Mouse (Mus musculus) kidney, embryonic 16.5 days (tissue): Measurements from ENCODE around the gene A830031A19Rik. TPM values are rescaled to one million over a fixed set of nuclear protein-coding genes. Genes with fewer than 3 reads are reported as not detected.

Experiments used
- ATAC-seq: fragments of 200-750 bp; cut with Nextera tagmentation; 2 replicates; pipeline ENCODE4 v1.8.0; 2017; ENCODE audit warnings: moderate TSS enrichment; ENCODE audit not compliant: low FRiP score, low TSS enrichment
- H3K27ac ChIP-seq: fragments of 300-500 bp; sonication (generic); 2 replicates; pipeline ENCODE4 v1.5.1; 2014; ENCODE audit warnings: low read length
- H3K27me3 ChIP-seq: fragments of 300-500 bp; sonication (generic); 2 replicates; pipeline ENCODE4 v1.6.1; 2014; ENCODE audit warnings: low read length, control low read depth, mixed read lengths; ENCODE audit not compliant: insufficient read depth
- H3K36me3 ChIP-seq: fragments of 300-500 bp; sonication (generic); 2 replicates; pipeline ENCODE4 v1.6.1; 2014; ENCODE audit warnings: low read length, control low read depth, mixed read lengths; ENCODE audit not compliant: insufficient read depth
- H3K4me1 ChIP-seq: fragments of 300-500 bp; sonication (generic); 2 replicates; pipeline ENCODE4 v1.6.1; 2014; ENCODE audit warnings: low read length, control low read depth, mixed read lengths; ENCODE audit not compliant: insufficient read depth
- H3K4me2 ChIP-seq: fragments of 300-500 bp; sonication (generic); replicated peaks from 2 replicates; pipeline ENCODE4 v1.6.1; 2014; ENCODE audit warnings: low read depth, low read length
- H3K4me3 ChIP-seq: fragments of 300-500 bp; sonication (generic); 2 replicates; pipeline ENCODE4 v1.5.1; 2014; ENCODE audit warnings: mild to moderate bottlenecking, low read length
- H3K9ac ChIP-seq: fragments of 300-500 bp; sonication (generic); replicated peaks from 2 replicates; pipeline ENCODE4 v1.6.1; 2014; ENCODE audit warnings: low read length
- H3K9me3 ChIP-seq: fragments of 300-500 bp; sonication (generic); 2 replicates; pipeline ENCODE4 v1.6.1; 2016; ENCODE audit warnings: low read length, control low read depth
- WGBS: fragments of 180-500 bp; shearing (Covaris S2); extraction: QIAGEN DNeasy Blood & Tissue Kit; methylation state at CpG from one replicate; pipeline ENCODE4 v1.1.7; 2014; 5-methylcytosine and 5-hydroxymethylcytosine counted together
- polyA plus RNA-seq: library from polyadenylated mRNA; unstranded; fragments of >200 nt; fragmentation: Nextera tagmentation; extraction: Ambion mirVana; gene quantifications from 2 replicates; pipeline ENCODE4 v1.2.1, GENCODE M21; 2015

The A830031A19Rik gene
- polyA plus RNA-seq, 1 experiment from 2014 or later, result not detected

DNA sequence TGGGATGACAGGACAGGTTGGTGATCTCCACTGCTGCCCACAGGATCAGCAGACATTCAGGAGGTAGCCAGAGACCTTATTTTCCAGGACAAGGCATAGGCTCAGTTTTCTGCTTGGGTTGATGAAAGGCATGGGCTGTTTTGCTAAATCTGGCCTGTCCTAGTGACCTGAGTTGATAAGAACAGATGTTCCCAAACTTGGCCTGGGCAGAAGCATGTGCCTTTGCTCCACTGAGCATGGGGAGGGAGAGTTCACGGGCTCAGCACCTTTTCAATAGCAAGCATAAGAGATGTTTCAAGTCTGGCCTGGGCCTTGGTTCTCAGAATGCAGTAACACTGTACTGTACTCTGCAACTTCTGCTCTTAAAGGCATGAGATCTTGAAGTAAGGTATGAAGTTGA, 54.1 kb downstream of the A830031A19Rik start:
- no peaks in the 10 kb centered on the region for H3K36me3 ChIP-seq
- no peak overlapping the region for H3K27ac ChIP-seq
- no peaks in the 10 kb centered on the region for H3K27me3 ChIP-seq
- WGBS, result 85% methylated on average over 1 of the region's 1 CpGs
- H3K9me3 ChIP-seq, result no peaks in the 10 kb centered on the region
- H3K4me1 ChIP-seq, result no peaks in the 10 kb centered on the region
- H3K4me2 ChIP-seq, result no peak overlapping the region
- no peak overlapping the region for H3K4me3 ChIP-seq
- no peak for ATAC-seq
- no peak overlapping the region for H3K9ac ChIP-seq

DNA sequence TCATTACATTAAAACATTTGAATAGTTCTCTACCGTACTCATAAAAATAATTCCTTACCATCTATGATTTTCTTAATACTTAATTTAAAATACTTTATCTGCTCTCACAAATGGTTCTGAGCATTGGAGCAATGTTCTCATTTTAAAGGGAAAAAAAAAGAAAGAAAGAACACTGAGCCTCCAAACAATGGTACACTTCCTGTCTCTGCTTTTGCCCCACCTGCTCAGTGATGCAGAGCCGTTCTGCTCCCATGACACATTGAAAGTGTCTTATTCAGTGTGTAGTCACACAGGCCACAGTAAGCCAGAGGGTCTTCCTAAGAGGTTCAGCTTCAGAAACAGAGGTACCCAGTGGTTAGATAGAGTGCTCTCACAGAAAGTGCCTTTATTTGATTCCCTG, 56.1 kb downstream of the A830031A19Rik start:
- no peaks in the 10 kb centered on the region for H3K9me3 ChIP-seq
- no peaks in the 10 kb centered on the region for H3K27me3 ChIP-seq
- no peak for ATAC-seq
- no peak overlapping the region for H3K27ac ChIP-seq
- no peak overlapping the region for H3K9ac ChIP-seq
- no peak overlapping the region for H3K4me3 ChIP-seq
- no peak overlapping the region for H3K4me2 ChIP-seq
- 64% methylated on average over 2 of the region's 2 CpGs for WGBS
- H3K36me3 ChIP-seq, result no peaks in the 10 kb centered on the region
- H3K4me1 ChIP-seq, result no peaks in the 10 kb centered on the region

DNA sequence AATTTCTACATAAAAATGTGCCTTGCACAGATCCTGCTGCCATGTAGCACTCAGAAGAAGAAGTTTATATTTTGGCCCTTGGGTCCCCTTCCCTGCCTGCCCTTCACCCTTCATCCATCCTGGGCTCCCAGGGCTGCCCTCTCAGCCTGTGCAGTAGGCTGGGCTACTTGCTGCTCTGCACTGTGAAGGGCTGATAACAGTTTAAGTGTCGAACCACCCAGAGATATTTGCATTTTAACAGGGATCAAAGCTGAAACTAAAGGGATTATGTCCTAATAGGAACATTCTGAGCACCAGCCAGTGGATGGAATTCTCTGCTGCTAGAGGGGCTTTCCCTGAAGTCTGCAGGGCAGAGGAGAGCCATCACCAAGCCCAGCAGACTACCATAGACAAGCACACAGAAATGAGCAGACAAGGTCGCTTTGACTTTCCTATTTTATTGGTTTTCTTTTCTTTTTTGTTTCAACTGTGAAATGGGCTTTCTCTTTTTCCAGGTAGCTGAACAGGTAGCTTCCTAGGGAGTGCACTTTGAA, 58.1 kb downstream of the A830031A19Rik start:
- 31% methylated on average over 2 of the region's 2 CpGs for WGBS
- H3K4me2 ChIP-seq, result no peak overlapping the region
- no peak overlapping the region for H3K27ac ChIP-seq
- no peaks in the 10 kb centered on the region for H3K9me3 ChIP-seq
- no peaks in the 10 kb centered on the region for H3K27me3 ChIP-seq
- no peaks in the 10 kb centered on the region for H3K36me3 ChIP-seq
- ATAC-seq, result no peak
- no peaks in the 10 kb centered on the region for H3K4me1 ChIP-seq
- H3K9ac ChIP-seq, result no peak overlapping the region
- no peak overlapping the region for H3K4me3 ChIP-seq

DNA sequence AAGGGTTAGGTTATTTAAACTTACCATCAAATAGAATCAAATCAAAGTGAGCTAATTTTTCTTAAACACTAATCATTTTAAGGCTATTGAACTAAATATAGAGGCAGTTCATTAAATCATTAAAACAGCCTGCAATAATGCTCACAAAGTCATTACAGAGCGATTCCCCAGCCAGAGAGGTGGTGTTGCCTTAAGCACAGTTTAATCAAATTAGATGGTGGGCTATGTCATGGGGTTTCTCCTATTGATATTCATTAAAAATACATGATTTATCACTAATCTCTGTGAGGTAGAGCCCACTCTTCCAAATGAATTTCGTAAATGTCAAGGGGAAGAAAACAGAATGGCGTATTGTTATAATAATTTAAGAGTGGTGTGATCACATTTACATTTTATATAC, 58.8 kb downstream of the A830031A19Rik start:
- H3K36me3 ChIP-seq, result no peaks in the 10 kb centered on the region
- 73% methylated on average over 3 of the region's 3 CpGs for whole genome bisulfite sequencing
- H3K4me3 ChIP-seq, result no peak overlapping the region
- no peak for ATAC-seq
- no peaks in the 10 kb centered on the region for H3K9me3 ChIP-seq
- H3K4me2 ChIP-seq, result no peak overlapping the region
- no peaks in the 10 kb centered on the region for H3K27me3 ChIP-seq
- H3K27ac ChIP-seq, result no peak overlapping the region
- H3K9ac ChIP-seq, result no peak overlapping the region
- H3K4me1 ChIP-seq, result no peaks in the 10 kb centered on the region

DNA sequence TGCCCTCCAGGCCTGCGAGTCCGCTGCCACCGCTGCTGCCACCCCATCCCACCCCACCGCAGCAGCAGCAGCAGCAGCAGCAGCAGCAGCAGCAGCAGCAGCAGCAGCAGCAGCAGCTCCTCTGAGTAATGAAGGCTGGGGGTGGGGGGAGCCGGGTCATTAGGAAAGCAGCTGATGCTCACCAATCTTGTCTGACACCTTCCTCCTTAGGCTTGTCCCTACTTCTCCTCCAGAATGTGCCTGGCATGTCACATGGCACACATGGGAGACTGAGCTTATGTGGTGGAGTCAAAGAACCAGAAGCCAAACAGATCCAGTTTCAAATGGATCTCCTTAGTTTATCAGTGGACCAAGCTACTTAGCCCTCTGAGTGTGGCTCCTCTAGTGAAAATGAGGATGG, 60.2 kb downstream of the A830031A19Rik start:
- Histone ChIP-seq H3K4me1 (no peaks in the 10 kb centered on the region), H3K27me3 (no peaks in the 10 kb centered on the region), H3K4me2 (no peak overlapping the region), H3K27ac (no peak overlapping the region), H3K36me3 (no peaks in the 10 kb centered on the region), H3K4me3 (no peak overlapping the region), H3K9me3 (no peaks in the 10 kb centered on the region), H3K9ac (no peak overlapping the region)
- no peak for ATAC-seq
- 70% methylated on average over 5 of the region's 5 CpGs for WGBS

DNA sequence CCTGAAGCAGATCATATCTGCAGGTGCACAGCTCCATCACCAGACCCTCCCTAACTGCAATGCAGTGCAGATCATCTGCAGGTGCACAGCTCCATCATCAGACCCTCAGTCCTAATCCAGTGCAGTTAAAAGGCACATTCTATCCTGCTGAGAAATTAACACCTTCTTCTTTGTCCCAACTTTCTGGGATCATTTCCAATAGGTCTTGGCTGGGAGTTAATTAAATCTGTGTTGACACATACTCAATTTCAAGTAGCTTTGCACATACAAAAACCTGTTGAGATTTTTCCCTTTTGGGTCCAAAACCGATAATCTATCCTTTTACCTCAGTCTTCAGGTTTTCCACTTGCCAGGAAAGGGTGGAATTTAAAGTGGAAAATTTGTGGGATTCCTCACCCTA, 62.6 kb downstream of the A830031A19Rik start:
- H3K4me2 ChIP-seq, result no peak overlapping the region
- ATAC-seq, result no peak
- whole genome bisulfite sequencing, result 88% methylated on average over 1 of the region's 1 CpGs
- H3K9me3 ChIP-seq, result no peaks in the 10 kb centered on the region
- H3K4me3 ChIP-seq, result no peak overlapping the region
- H3K36me3 ChIP-seq, result no peaks in the 10 kb centered on the region
- H3K4me1 ChIP-seq, result no peaks in the 10 kb centered on the region
- H3K27me3 ChIP-seq, result no peaks in the 10 kb centered on the region
- no peak overlapping the region for H3K27ac ChIP-seq
- no peak overlapping the region for H3K9ac ChIP-seq

DNA sequence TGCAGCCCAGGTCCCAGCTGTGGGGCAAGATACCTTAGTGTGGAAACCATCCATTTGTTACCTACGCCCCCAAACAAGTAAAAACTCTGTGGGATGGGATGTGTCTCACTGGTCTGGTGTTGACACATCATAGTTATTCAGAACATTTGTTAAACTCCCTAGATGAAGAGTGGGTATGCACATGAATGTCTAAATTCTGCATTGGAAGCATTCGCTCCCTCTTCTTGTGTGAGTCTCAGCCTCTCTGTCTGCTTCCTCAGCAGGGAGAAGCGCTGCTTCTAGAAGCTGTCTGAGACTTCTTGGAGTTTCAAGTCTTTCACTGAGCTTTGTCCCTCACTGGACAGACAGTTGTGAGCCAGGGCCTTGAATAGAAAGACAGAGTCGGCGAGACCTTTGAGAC, 65.9 kb downstream of the A830031A19Rik start:
- ATAC-seq, result no peak
- no peaks in the 10 kb centered on the region for H3K4me1 ChIP-seq
- no peak overlapping the region for H3K27ac ChIP-seq
- H3K9me3 ChIP-seq, result no peaks in the 10 kb centered on the region
- no peak overlapping the region for H3K4me2 ChIP-seq
- no peak overlapping the region for H3K9ac ChIP-seq
- no peaks in the 10 kb centered on the region for H3K36me3 ChIP-seq
- H3K27me3 ChIP-seq, result no peaks in the 10 kb centered on the region
- WGBS, result 83% methylated on average over 5 of the region's 5 CpGs
- no peak overlapping the region for H3K4me3 ChIP-seq

DNA sequence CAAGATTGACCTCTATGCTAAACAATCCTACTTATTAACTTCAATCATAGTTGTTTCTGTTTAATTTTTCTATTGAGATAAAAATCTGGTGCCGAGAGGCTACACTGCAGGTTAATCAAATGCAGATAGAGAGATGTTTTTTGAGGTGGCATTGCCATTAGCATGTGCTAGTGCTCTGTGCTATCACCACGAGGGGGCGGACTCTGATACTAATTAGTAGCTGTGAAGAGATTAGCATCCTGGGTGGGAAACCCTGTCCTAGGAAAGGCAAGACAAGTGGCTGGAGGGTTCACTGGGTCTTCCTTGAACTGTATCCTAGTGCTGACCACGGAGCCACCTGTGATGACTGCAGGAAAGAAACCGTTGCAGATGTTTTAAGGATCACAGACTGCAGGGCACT, 66.6 kb downstream of the A830031A19Rik start:
- Histone ChIP-seq H3K36me3 (no peaks in the 10 kb centered on the region), H3K4me2 (no peak overlapping the region), H3K9ac (no peak overlapping the region), H3K9me3 (no peaks in the 10 kb centered on the region), H3K27ac (no peak overlapping the region), H3K27me3 (no peaks in the 10 kb centered on the region), H3K4me1 (no peaks in the 10 kb centered on the region), H3K4me3 (no peak overlapping the region)
- 36% methylated on average over 5 of the region's 5 CpGs for WGBS
- no peak for ATAC-seq

DNA sequence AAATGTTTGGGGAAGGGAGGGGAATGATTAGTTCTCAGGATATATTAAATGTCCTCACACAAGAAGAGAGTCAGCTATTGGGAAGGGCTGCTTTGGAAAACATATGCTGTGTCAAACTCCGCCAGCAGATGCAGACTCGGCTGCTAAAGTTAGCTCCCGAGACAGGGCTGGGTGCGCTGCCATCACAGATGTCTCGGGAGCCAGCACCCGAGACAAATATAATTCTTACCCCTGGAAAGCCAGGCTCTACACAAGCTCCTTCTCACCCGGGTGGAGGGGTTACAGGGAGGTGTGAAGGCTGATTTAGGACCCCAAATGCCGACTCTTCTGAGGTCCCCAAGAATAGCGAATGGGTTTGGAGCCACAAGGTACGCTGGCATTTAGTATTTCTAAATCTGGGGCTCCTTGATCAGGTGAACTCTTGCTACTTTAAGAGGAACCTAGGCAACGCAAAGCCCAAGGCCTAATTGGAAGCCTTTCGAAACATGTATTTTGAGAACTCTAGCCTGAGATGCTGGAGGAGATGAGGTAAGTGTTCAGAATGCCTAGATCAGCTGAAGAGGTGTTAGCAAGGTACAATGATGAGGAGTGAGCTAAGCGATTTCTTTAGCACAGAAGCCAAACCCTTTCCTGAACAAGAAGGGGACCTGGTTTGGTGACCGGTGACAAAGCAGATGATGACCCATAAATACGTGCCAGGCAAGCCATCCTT, 69.3 kb downstream of the A830031A19Rik start:
- 83% methylated on average over 15 of the region's 15 CpGs for WGBS
- no peak overlapping the region for H3K4me3 ChIP-seq
- H3K27ac ChIP-seq, result no peak overlapping the region
- H3K9me3 ChIP-seq, result no peaks in the 10 kb centered on the region
- no peak overlapping the region for H3K4me2 ChIP-seq
- H3K27me3 ChIP-seq, result no peaks in the 10 kb centered on the region
- H3K4me1 ChIP-seq, result no peaks in the 10 kb centered on the region
- ATAC-seq, result no peak
- H3K9ac ChIP-seq, result no peak overlapping the region
- no peaks in the 10 kb centered on the region for H3K36me3 ChIP-seq

DNA sequence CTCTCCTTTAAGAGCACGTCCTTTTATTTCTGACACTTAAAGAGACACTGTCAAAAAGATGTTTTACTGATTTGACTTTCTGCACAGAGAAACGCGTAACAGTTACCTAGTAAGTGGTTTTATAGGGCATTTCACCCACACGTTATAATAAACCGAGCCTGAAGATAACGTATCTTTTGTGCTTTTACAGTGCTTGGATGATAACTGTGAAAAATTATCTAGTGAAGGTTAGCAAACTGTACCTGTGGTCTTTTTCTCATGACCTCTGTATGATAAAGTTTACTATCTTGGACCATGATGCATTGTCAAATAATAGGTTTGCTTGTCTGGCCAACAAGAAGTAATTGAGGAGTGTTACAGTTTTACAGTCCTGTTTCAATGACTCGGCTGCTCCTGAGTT, 74.2 kb downstream of the A830031A19Rik start:
- no peak overlapping the region for H3K4me2 ChIP-seq
- H3K27me3 ChIP-seq, result no peaks in the 10 kb centered on the region
- H3K4me3 ChIP-seq, result no peak overlapping the region
- 63% methylated on average over 7 of the region's 7 CpGs for WGBS
- no peaks in the 10 kb centered on the region for H3K36me3 ChIP-seq
- H3K9me3 ChIP-seq, result no peaks in the 10 kb centered on the region
- ATAC-seq, result no peak
- H3K27ac ChIP-seq, result no peak overlapping the region
- no peaks in the 10 kb centered on the region for H3K4me1 ChIP-seq
- no peak overlapping the region for H3K9ac ChIP-seq
